Mouse (Mus musculus): Measurements from ENCODE around the gene Ctnna3.

The Ctnna3 gene

GRCm38 (mm10) chr10:63768871-63769270 is 339.0 kb downstream of the Ctnna3 start:
- peak; percentile 59 to 65 for DNase-seq

DNA sequence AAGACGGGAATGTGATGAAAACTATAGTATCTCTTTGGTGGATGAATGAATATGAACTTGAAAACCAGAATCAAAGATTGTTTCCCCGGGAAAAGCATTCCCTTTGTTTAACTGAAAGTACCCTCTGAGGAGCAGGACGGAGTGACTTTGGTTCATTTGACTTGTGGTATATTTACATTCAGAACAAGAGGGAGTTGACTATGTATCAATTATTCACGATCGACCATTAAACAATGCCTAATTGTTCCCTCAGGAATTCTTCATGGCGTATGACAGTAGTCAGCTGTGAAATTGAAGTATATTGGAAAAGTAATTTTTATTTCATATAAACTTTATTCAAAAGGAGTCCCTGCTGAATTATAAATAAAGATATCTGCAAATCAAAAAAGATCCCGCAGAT is 341.8 kb downstream of the Ctnna3 start:
- DNase-seq: no peak

- no peak for DNase-seq
These were observed 342.2 kb downstream of the Ctnna3 start for GRCm38 (mm10) chr10:63772074-63772473.

GRCm38 (mm10) chr10:63781948-63782347 is 352.1 kb downstream of the Ctnna3 start:
- no peak for DNase-seq

- DNase-seq: peak; percentile 5 to 7
These were observed 355.1 kb downstream of the Ctnna3 start for GRCm38 (mm10) chr10:63784808-63785535.

GRCm38 (mm10) chr10:63786390-63786789 is 356.5 kb downstream of the Ctnna3 start:
- DNase-seq: no peak

DNA sequence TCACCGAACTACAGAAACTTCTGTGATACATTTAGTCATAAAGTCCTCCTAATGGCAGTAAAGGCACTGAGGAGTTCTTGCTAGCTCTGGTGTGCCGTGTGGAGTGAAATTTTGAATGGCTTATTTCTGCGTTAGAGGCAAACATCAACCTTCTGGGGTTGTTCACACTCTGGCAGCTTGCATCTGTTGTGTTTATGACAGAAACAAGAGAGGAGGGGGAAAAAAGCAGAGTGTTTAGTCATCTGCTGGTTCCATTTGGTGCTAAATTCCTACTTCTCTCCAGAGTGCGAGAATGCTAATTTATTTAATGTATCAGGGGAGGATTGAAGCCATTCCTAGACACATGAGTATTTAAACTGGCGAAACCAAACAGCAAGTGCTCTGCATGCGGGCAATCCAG is 374.0 kb downstream of the Ctnna3 start:
- DNase-seq: no peak

DNA sequence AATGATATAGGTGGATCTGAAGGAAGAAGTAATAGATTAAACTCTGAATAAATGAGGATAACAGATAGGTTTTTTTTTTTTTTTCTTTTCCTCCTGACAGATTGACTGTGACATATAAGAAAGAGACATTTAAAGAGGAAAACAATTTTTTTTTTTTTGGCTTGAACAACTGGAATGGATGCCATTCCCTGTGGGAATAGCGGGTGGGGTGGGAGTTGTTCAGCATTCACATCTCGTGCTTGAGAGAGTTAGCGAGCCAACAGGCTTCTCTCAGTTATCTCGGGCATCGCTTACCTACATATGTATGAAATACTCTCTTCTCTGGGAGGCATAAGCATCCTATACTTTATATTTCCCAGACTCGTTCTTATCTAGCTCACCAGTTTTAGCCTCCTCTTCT is 375.7 kb downstream of the Ctnna3 start:
- DNase-seq: no peak

- DNase-seq: no peak
These were observed 376.4 kb downstream of the Ctnna3 start for GRCm38 (mm10) chr10:63806254-63806653.

GRCm38 (mm10) chr10:63810043-63810617 is 380.2 kb downstream of the Ctnna3 start:
- peak; percentile 15 to 37 for DNase-seq

DNA sequence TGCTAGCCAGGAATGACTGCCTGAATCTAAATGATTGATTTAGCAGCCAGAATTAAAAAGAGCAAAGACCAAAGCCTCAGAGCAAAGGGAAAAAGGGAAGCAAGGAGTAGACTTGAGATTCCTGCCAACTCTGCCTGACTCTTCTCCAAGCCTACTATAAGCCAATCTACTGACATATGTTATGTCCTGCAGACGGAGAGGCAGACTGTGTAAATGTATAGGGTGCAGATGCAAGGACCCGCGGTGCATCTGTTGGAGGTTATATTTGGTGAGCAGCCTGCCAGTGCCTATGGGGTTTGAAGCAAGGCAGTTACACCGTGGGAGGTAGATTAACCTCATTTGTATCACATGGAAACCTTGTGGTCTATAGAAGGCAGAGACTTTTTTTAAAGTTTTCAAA is 409.1 kb downstream of the Ctnna3 start:
- peak; percentile 9 to 10 for DNase-seq

GRCm38 (mm10) chr10:63851946-63852345 is 422.0 kb downstream of the Ctnna3 start:
- no peak for DNase-seq

DNA sequence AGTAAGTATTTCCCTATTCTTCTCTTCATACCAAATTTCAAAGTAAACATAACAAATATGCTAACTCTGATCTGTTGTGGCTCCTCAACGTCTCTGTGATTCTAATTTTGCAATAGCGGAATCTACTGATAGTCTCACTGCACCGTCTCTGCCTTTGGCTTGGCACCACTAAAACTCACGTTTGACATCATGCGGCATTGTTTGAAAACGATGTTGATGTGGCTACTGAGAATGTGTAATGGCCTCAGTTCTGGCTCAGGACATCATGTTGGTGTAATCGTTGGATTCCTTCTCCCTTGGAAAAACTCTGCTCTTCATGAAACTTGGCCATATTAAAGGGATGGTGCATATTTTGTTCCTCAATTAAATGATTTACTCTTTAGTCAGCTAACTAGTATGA is 439.2 kb downstream of the Ctnna3 start:
- DNase-seq: no peak

DNA sequence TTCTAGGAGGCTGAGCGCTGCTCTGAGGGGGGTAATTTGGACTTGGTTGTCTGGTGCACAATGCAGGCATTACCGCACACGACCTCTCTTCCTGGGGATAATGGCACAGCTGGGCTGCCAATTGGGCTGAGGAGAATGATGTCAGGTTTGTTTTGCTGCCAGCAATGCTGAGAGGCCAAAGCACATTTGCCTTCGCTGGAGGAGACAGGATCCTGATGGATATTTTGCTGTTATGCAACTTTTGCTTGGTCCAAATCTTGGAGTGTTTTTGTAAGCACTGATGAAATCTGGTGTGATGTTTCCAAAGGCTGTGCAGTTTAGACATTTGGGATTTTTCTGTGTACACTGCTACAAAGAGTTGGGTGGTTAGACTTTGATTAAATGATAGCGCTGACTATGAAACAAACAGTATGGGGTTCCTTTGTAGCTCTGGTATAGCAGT is 450.6 kb downstream of the Ctnna3 start:
- peak; percentile 66 to 69 for DNase-seq

- peak; percentile 11 to 22 for DNase-seq
These were observed 456.7 kb downstream of the Ctnna3 start for GRCm38 (mm10) chr10:63886449-63887088.

DNA sequence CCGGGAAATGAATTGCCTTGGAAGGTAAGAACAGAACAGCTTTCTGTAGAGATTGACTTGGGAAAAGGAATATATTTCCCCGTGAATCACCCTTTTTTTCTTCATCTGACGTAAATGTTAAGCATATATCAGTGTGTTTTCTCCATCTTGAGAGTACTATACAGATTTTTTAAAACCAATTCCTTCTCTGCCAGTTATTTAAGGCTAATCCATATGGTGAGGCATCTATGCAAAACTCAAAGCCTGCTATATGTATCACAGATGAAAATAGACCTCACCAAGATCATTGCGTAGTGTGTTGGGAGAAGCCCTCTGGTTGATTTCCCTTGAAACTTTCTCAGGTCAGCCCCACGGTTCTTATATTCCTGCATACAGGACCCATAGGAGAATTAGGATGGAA is 464.7 kb downstream of the Ctnna3 start:
- DNase-seq: no peak

DNA sequence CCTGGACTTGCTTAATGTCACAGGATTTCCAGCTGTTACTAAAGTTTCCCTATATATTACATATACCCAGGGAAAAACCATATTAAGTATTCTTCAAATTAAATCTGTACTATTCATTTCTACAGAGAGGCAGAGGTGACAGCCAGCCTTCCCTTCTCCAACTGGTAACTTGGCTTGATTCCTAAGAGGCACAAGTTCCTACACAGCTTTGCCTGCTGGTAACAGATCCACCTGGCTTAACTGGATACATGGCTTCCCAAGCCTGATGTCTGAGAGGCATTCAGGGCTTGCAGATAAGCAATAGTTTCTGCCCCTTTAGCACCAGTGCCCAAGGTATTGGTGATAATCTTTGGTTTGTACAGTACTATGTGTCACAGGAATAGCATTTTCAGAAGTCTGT is 470.0 kb downstream of the Ctnna3 start:
- DNase-seq: no peak

DNA sequence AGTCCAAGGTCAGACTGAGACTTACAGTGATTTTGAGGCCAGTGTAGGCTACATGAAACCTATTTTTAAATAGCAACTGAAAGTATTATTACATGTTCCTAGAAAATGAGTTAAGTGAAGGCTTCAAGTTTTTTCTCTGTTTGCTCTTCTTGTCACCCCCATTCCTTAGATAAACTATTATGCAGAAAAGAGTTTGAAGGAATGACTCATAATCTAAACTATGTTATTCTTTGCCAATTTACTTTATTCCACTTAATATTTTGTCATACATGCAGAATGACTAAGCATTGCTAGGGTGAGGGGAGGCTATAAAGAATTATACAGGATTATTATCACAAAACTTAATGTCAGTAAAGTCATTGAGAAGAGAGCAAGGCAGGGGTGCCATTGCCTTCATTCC is 479.0 kb downstream of the Ctnna3 start:
- no peak for DNase-seq

- no peak for DNase-seq
These were observed 497.4 kb downstream of the Ctnna3 start, which contains the start of gene Gm10118 for GRCm38 (mm10) chr10:63927334-63927733. Gm10118 (minus strand) TSS chr10:63927434.

DNA sequence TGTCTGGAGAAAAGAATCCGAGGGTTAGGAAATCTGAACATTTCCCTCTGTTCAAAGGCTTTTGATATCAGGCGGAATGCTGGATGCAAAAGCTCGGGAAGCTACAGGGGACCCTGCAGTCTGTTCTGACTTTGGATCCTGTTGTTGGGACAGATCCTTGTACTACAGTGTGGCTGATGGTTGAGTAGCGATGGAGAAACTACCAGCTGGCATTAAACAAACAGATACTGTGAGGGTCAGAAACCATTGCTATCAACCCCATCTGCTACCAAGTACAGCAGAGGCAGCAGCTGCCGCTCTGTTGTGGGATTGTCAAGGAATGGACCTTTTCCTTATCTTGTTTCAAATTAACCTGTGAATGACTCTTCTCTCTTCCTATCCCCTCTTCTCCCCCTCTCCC is 504.0 kb downstream of the Ctnna3 start:
- no peak for DNase-seq

GRCm38 (mm10) chr10:63945534-63945933 is 515.6 kb downstream of the Ctnna3 start:
- DNase-seq: no peak

- DNase-seq: peak; percentile 42 to 45
These were observed 517.4 kb downstream of the Ctnna3 start for GRCm38 (mm10) chr10:63947266-63947665.

DNA sequence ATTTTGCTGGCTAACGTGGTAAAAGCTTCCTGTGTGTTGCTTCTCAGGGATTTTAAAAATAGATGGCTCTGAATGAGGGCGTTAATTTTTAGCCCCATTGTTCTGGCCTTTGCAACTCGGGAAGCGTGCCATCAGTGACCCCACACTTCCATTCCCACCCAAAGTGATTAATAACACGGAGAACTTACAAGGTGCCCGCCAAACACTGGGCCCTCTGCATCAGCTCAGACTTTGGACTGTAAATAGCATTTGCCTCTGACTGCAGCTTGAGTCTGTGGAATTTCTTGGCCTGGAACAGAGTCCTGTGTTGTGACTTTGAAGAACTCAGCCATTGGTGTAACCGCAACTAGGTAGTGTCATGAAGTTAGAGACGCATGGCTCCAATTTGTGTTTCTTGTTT is 521.0 kb downstream of the Ctnna3 start:
- DNase-seq: no peak

DNA sequence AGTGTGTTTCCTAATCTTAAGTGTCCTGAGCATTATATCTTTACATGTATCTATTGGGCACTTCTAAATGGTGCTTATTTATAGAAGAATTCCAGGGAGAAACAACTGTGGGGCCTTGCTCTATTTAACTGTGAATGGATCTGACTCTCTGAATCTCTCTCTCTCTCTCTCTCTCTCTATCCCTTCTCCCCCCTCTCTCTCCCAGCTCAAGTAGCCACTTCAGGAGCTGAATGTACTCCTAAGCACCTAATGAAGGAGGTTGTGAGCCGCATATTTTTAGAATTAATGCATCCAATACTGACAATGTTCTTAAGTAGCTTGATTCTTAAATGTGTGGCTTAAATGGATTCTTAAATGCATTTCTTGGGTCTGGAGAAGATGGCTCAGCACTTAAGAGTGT is 521.6 kb downstream of the Ctnna3 start:
- DNase-seq: no peak

Measured in cerebellum, postnatal 36 days (tissue).